Mouse (Mus musculus): ENCODE results near the gene Zfp84.

The Zfp84 gene

GRCm38 (mm10) chr7:29768090-29768900, at the start of gene Zfp84:
TSS of gene Zfp84 (plus strand) at chr7:29768552.
- DNase-seq, result peak; percentile 95

GRCm38 (mm10) chr7:29725461-29726142, 42.8 kb upstream of the Zfp84 start:
- peak; percentile 43 for DNase-seq

GRCm38 (mm10) chr7:29726860-29727259, 41.5 kb upstream of the Zfp84 start, which contains the start of gene Catsperg2:
TSS of gene Catsperg2 (minus strand) at chr7:29727032.
- DNase-seq, result peak; percentile 1

GRCm38 (mm10) chr7:29728055-29728454, 40.3 kb upstream of the Zfp84 start:
- no peak for DNase-seq

- no peak for DNase-seq
These were observed 26.1 kb upstream of the Zfp84 start for GRCm38 (mm10) chr7:29742258-29742657.

GRCm38 (mm10) chr7:29760476-29760875, 7.9 kb upstream of the Zfp84 start:
- no peak for DNase-seq

- no peak for DNase-seq
These were observed 3.6 kb upstream of the Zfp84 start for GRCm38 (mm10) chr7:29764702-29765101.

- peak; percentile 90 for DNase-seq
These were observed 1.2 kb upstream of the Zfp84 start for GRCm38 (mm10) chr7:29767058-29767686.

- no peak for DNase-seq
These were observed 628 bp downstream of the Zfp84 start for GRCm38 (mm10) chr7:29768980-29769379.

GRCm38 (mm10) chr7:29773503-29773902, 5.2 kb downstream of the Zfp84 start:
- no peak for DNase-seq

- no peak for DNase-seq
These were observed 6.0 kb downstream of the Zfp84 start for GRCm38 (mm10) chr7:29774371-29774770.

GRCm38 (mm10) chr7:29776568-29776967, 8.2 kb downstream of the Zfp84 start:
- no peak for DNase-seq

GRCm38 (mm10) chr7:29777372-29777771, 9.0 kb downstream of the Zfp84 start:
- DNase-seq, result no peak

- peak; percentile 94 for DNase-seq
These were observed 15.7 kb downstream of the Zfp84 start, which contains the start of gene Zfp30 for GRCm38 (mm10) chr7:29783871-29784551. TSS of gene Zfp30 (plus strand) at chr7:29783998.

- peak; percentile 5 for DNase-seq
These were observed 16.7 kb downstream of the Zfp84 start for GRCm38 (mm10) chr7:29785023-29785422.

GRCm38 (mm10) chr7:29785888-29786287, 17.5 kb downstream of the Zfp84 start:
- no peak for DNase-seq

- DNase-seq, result no peak
These were observed 24.6 kb downstream of the Zfp84 start for GRCm38 (mm10) chr7:29792906-29793305.

- no peak for DNase-seq
These were observed 38.7 kb downstream of the Zfp84 start for GRCm38 (mm10) chr7:29807046-29807445.

GRCm38 (mm10) chr7:29812244-29812643, 43.9 kb downstream of the Zfp84 start:
- DNase-seq, result no peak

- DNase-seq, result no peak
These were observed 46.0 kb downstream of the Zfp84 start for GRCm38 (mm10) chr7:29814381-29814780.

- peak; percentile 6 for DNase-seq
These were observed 46.9 kb downstream of the Zfp84 start for GRCm38 (mm10) chr7:29815061-29815784.

- peak; percentile 96 for DNase-seq
These were observed 47.6 kb downstream of the Zfp84 start, which contains the start of gene Zfp790 for GRCm38 (mm10) chr7:29815910-29816429. TSS of gene Zfp790 (plus strand) at chr7:29816114.
